Mouse (Mus musculus) lung, postnatal 0 days (tissue): Measurements from ENCODE around the gene Cdk6.

ENCODE experiments used
- CTCF ChIP-seq: IDR thresholded peaks from 2 replicates; pipeline ENCODE4 v1.5.1; 2016; ENCODE audit warnings: antibody characterized with exemption, mild to moderate bottlenecking
- EP300 ChIP-seq: IDR thresholded peaks from 2 replicates; pipeline ENCODE4 v1.6.1; 2016; ENCODE audit warnings: antibody characterized with exemption, mild to moderate bottlenecking, control low read depth

- TF ChIP-seq CTCF = no peak
- no peak for TF ChIP-seq EP300
Measured at GRCm38 (mm10) chr5:3520493-3521359, 179.4 kb downstream of the Cdk6 start.
